Mouse (Mus musculus): ENCODE measurements around the gene Nrip1. TPM values are rescaled to one million over a fixed set of nuclear protein-coding genes. Genes with fewer than 3 reads are reported as not detected.

Nrip1 gene
- polyA plus RNA-seq, 1 experiment from 2014 or later: 19.1 TPM

DNA sequence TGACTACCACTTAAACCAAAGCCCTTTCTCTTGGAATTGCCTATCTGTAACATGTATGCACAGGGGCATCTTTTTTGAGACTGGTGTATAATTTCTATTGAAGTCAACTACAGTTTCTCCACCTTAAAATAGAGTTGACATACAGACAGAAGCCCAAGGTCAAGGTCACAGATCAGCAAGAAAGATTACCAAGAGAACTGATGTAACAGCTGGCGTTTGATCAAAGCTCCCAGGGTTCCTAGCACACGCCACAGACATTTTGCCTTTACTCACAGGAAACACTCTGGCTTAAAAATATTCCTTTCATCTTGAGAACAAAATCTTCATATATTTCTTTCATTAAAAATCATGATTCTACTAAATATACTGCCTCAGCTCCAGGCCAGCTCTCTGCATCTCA lies 74.1 kb downstream of the Nrip1 start:
- H3K4me3 ChIP-seq (replicated peaks): no peak overlapping the region
- WGBS (ENCODE audit: insufficient replicate concordance): 57% methylated on average over 2 of the region's 2 CpGs
- ATAC-seq (ENCODE audit: insufficient read depth): no peak

DNA sequence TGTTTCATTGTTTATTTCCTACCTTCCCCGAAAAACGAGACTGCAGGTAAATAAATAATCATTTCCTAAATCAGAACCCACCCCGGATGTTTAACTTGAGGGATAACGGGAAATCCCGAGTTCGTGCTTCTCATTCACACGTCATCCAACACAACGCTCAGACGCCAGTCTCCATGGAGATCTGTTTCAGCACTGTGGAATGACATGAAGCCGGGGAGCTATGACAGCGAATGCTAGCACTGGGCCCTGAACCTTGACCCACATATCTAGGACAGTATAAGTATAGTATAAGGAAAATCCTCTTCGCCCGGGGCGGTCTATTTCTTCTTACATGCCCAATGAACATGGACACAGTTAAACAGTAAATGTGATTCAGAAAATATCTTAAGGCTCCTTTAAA lies 78.3 kb downstream of the Nrip1 start:
- H3K9ac ChIP-seq: no peak overlapping the region
- WGBS (ENCODE audit: insufficient replicate concordance): 91% methylated on average over 14 of the region's 14 CpGs
- peaks cover 57% of the 10 kb centered on the region for H3K36me3 ChIP-seq (replicated peaks)
- no peaks in the 10 kb centered on the region for H3K9me3 ChIP-seq (replicated peaks)
- no peaks in the 10 kb centered on the region for H3K27me3 ChIP-seq
- no peak overlapping the region for H3K4me3 ChIP-seq (replicated peaks)
- H3K4me2 ChIP-seq: no peak overlapping the region
- H3K27ac ChIP-seq (replicated peaks): no peak overlapping the region
- peaks cover 31% of the 10 kb centered on the region for H3K4me1 ChIP-seq (replicated peaks)
- no peak for ATAC-seq (ENCODE audit: insufficient read depth)

More for the DNA sequence above, 74.1 kb downstream of the Nrip1 start:
- H3K4me1 ChIP-seq (replicated peaks): peaks cover 41% of the 10 kb centered on the region
- peaks cover 17% of the 10 kb centered on the region for H3K36me3 ChIP-seq (replicated peaks)
- no peak overlapping the region for H3K9ac ChIP-seq
- H3K27ac ChIP-seq (replicated peaks): no peak overlapping the region
- H3K9me3 ChIP-seq (replicated peaks): no peaks in the 10 kb centered on the region
- no peak overlapping the region for H3K4me2 ChIP-seq
- H3K27me3 ChIP-seq: no peaks in the 10 kb centered on the region

DNA sequence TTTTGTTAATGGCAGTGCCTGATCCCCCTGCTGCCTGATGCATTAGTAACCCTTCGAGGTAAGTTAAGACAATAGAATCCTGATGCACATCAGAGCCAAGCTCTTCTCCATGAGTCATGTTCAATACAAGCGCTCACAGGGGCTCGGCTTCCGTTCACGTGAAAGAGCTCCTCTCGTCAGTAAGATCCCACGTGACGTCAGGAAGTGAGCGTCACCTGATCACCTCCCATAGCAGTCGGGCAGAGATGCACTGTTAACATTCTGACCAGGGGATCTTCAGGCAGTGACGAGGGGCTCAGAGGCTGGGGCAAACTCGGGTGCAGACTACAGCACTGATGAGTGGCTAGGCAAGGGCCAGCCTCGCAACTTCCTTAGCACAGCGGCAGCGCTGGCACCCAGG lies 79.1 kb downstream of the Nrip1 start:
- Histone ChIP-seq H3K4me3 (replicated peaks) (no peak overlapping the region), H3K36me3 (replicated peaks) (peaks cover 63% of the 10 kb centered on the region), H3K9me3 (replicated peaks) (no peaks in the 10 kb centered on the region), H3K4me2 (0 out of 2 replicates have a peak overlapping the region, but pooled peaks have one; percentile 25), H3K4me1 (replicated peaks) (peaks cover 25% of the 10 kb centered on the region), H3K27ac (replicated peaks) (peak overlapping the region; percentile 46; the same call in 1 of the 2 replicates), H3K27me3 (no peaks in the 10 kb centered on the region), H3K9ac (no peak overlapping the region)
- no peak for ATAC-seq (ENCODE audit: insufficient read depth)
- WGBS (ENCODE audit: insufficient replicate concordance): 77% methylated on average over 15 of the region's 15 CpGs

DNA sequence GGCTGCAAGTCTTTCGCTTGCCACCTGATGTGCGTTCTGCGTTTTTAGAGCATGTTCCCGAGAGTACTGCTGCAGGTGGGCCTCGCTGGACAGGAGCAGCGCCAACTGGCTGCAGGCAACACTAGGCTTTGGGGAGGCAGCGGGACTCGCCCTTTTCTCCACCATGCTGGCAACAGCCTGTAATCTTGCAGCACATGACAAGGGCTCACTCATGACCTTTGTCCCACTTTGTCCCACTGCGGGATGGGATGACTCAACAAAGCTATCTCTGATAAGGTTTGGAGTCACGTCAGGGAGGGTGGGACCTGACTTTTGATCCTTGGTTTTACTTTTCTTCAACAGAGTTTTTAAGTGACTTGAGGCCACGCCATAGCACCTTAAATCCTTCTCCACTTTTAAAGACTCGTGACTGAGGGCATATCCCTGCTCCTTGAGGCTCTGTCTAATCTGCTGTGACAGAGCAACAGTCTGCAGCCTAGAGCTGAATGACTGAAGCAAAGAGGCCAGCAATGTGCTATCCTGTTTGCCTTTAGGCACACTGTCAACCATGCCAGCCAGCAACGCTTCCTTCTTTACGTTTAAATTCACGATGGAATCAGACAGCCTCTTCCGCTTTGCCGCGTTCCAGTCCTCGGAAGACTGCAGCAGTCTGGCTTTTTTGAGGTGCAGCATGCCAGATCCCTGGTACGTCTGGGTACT lies 79.7 kb downstream of the Nrip1 start:
- peak overlapping the region; percentile 46 for H3K27ac ChIP-seq (replicated peaks)
- H3K27me3 ChIP-seq: no peaks in the 10 kb centered on the region
- no peaks in the 10 kb centered on the region for H3K9me3 ChIP-seq (replicated peaks)
- peak overlapping the region; percentile 25 for H3K4me2 ChIP-seq
- no peak overlapping the region for H3K9ac ChIP-seq
- H3K4me3 ChIP-seq (replicated peaks): no peak overlapping the region
- peaks cover 66% of the 10 kb centered on the region for H3K36me3 ChIP-seq (replicated peaks)
- 73% methylated on average over 20 of the region's 20 CpGs for WGBS (ENCODE audit: insufficient replicate concordance)
- H3K4me1 ChIP-seq (replicated peaks): peaks cover 25% of the 10 kb centered on the region
- peak; percentile 83 for ATAC-seq (ENCODE audit: insufficient read depth)

DNA sequence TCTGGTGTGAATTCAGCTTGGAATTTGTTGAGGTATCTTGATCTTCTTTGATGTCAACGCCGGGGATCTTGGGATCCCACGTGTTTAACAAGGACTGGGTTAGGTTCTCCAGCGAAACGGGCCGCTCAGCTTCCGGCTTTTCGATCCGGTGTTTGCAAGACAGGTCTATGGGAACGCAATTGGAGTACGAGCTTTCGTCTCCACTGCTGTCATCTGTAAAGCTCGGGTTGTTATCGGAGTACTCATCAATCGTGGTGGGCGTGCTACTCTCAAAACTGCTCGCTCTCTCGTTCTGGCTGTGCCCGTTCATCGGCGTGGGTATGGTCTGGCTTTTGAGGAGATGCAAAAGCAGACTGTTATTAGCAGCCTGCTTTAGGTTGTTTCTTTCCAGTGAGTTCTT lies 80.5 kb downstream of the Nrip1 start:
- Histone ChIP-seq H3K9ac (no peak overlapping the region), H3K9me3 (replicated peaks) (no peaks in the 10 kb centered on the region), H3K4me1 (replicated peaks) (peaks cover 25% of the 10 kb centered on the region), H3K27me3 (no peaks in the 10 kb centered on the region), H3K36me3 (replicated peaks) (peaks cover 70% of the 10 kb centered on the region), H3K4me2 (no peak overlapping the region), H3K4me3 (replicated peaks) (no peak overlapping the region), H3K27ac (replicated peaks) (no peak overlapping the region)
- no peak for ATAC-seq (ENCODE audit: insufficient read depth)
- WGBS (ENCODE audit: insufficient replicate concordance): 92% methylated on average over 21 of the region's 21 CpGs

DNA sequence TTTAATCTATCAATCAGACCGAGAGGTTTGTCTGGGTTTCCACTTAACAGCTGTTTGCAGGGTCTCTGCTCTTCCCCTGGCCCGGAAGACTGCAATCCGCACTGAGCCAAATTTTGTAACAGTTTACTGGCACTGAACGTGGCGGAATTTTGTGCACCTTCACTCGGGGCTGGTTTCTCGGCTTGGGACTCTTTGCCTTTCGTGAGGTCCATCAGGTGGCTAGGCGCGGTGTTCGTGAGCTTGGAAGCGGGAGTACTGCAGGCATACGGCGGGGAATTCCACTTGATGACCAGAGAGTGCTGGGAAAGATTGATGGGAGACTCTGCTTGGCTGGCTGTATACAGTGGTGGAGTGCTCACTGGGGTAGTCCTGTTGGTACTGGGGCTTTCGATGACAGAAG lies 81.0 kb downstream of the Nrip1 start:
- H3K27ac ChIP-seq (replicated peaks): no peak overlapping the region
- H3K4me3 ChIP-seq (replicated peaks): no peak overlapping the region
- H3K4me1 ChIP-seq (replicated peaks): peaks cover 25% of the 10 kb centered on the region
- H3K9ac ChIP-seq: no peak overlapping the region
- no peaks in the 10 kb centered on the region for H3K27me3 ChIP-seq
- H3K9me3 ChIP-seq (replicated peaks): no peaks in the 10 kb centered on the region
- ATAC-seq (ENCODE audit: insufficient read depth): no peak
- H3K4me2 ChIP-seq: no peak overlapping the region
- H3K36me3 ChIP-seq (replicated peaks): peaks cover 74% of the 10 kb centered on the region
- WGBS (ENCODE audit: insufficient replicate concordance): 92% methylated on average over 15 of the region's 15 CpGs

DNA sequence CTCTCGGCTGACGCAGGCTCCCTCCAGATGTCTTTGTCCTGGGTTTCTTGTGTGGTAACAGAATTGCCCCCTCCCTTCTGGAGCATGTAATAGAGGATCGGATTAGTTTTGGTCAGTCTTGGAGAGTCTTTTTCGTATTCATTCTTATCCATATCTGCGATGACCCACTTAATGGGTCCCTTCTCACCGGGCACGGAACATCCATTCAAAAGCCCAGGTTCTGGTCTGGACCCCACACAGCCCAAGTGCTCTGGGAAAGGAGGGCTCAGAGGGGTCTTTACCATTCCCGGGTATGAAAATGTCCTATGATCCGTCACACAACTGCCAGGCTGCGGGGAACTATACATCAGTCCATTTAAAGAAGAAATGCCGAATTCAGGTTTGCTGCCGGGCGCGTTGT lies 82.3 kb downstream of the Nrip1 start:
- H3K4me3 ChIP-seq (replicated peaks): no peak overlapping the region
- WGBS (ENCODE audit: insufficient replicate concordance): 95% methylated on average over 14 of the region's 14 CpGs
- H3K9ac ChIP-seq: no peak overlapping the region
- peaks cover 22% of the 10 kb centered on the region for H3K4me1 ChIP-seq (replicated peaks)
- H3K9me3 ChIP-seq (replicated peaks): no peaks in the 10 kb centered on the region
- peaks cover 71% of the 10 kb centered on the region for H3K36me3 ChIP-seq (replicated peaks)
- no peak overlapping the region for H3K4me2 ChIP-seq
- H3K27me3 ChIP-seq: no peaks in the 10 kb centered on the region
- ATAC-seq (ENCODE audit: insufficient read depth): no peak
- no peak overlapping the region for H3K27ac ChIP-seq (replicated peaks)

DNA sequence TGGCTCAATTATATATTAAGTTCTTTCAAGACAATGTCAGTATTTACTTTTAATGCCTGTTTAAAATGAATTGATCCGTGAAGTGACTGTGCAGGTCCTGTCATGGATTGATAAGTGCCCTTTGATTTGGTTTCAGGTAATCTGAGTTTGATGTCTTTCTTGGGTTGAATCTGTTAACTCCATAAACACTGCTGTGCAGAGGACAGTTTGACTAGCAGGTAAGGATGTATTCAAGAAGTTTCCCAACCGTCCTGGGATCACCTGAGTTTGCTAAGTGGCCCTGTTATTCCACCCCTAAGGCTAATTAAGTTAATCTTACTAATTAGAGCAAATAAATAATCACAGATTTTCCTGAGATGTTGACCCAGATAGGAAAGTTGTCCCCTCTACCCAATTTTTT lies 84.1 kb downstream of the Nrip1 start:
- WGBS (ENCODE audit: insufficient replicate concordance): 74% methylated on average over 2 of the region's 2 CpGs
- Histone ChIP-seq H3K4me1 (replicated peaks) (peaks cover 16% of the 10 kb centered on the region), H3K27ac (replicated peaks) (no peak overlapping the region), H3K4me3 (replicated peaks) (no peak overlapping the region), H3K9ac (no peak overlapping the region), H3K36me3 (replicated peaks) (peaks cover 57% of the 10 kb centered on the region), H3K4me2 (no peak overlapping the region), H3K27me3 (no peaks in the 10 kb centered on the region), H3K9me3 (replicated peaks) (no peaks in the 10 kb centered on the region)
- no peak for ATAC-seq (ENCODE audit: insufficient read depth)

DNA sequence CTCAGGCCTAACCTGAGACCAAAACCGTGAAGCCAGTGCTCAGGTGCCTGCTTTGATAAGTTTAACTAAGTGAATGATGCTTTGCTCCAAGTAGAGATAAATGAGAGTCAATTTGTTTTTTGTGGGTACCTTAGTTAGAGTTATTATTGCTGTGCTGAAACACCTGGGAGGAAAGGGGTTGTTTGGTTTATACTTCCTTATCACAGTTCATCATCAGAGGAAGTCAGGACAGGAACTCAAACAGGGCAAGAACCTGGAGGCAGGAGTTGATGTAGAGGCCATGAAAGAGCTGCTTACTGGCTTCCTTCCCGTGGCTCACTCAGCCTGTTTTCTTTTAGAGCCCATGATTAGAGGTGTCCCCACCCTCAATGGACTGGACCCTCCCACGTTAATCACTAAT lies 89.8 kb downstream of the Nrip1 start:
- Histone ChIP-seq H3K4me1 (replicated peaks) (0 out of 2 replicates have a peak, but pooled peaks cover 2% of the 10 kb centered on the region), H3K4me3 (replicated peaks) (no peak overlapping the region), H3K27ac (replicated peaks) (no peak overlapping the region), H3K9ac (no peak overlapping the region), H3K9me3 (replicated peaks) (no peaks in the 10 kb centered on the region), H3K27me3 (no peaks in the 10 kb centered on the region), H3K36me3 (replicated peaks) (peaks cover 7% of the 10 kb centered on the region), H3K4me2 (no peak overlapping the region)
- WGBS (ENCODE audit: insufficient replicate concordance): 30% methylated on average over 3 of the region's 3 CpGs
- ATAC-seq (ENCODE audit: insufficient read depth): no peak

DNA sequence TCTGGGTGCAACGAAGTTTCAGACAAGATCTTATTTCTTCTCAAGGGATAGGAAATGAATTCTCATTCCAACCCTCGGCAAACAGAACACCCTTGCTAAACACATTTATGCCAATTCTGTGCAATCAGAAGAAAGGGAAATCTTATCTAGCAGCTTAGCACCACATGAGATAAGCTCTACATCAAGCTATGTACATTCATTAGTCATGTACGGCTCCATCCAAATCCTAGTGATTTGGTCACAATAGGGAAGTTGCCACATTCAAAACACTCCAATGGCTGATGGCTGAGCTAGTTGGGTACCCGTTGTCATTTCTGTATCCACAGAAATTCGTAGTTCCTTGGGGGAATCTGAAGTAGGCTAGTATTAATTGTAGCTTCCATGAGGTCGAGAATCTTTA lies 91.8 kb downstream of the Nrip1 start:
- H3K36me3 ChIP-seq (replicated peaks): no peaks in the 10 kb centered on the region
- no peak overlapping the region for H3K27ac ChIP-seq (replicated peaks)
- no peaks in the 10 kb centered on the region for H3K27me3 ChIP-seq
- no peaks in the 10 kb centered on the region for H3K9me3 ChIP-seq (replicated peaks)
- ATAC-seq (ENCODE audit: insufficient read depth): no peak
- H3K9ac ChIP-seq: no peak overlapping the region
- 0 out of 2 replicates have a peak, but pooled peaks cover 2% of the 10 kb centered on the region for H3K4me1 ChIP-seq (replicated peaks)
- H3K4me3 ChIP-seq (replicated peaks): no peak overlapping the region
- 62% methylated on average over 6 of the region's 6 CpGs for WGBS (ENCODE audit: insufficient replicate concordance)
- H3K4me2 ChIP-seq: no peak overlapping the region

DNA sequence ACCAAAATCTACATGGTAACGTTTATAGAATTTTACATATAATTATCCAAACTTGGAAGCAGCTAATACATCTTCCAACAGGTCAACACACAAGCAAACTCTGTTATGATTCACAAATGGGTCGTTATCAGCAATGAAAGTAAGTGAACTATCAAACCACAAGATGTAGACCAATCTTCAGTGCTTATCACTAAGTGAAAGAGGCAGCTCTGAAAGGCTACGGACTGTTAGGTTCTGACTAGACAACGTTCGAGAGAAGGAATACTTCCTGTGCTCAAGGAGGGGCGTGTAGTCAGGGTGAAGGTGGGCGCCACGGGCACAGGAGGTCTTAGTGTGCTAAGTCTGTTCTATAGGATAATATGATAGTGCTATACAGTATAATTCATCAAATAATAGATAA lies 93.3 kb downstream of the Nrip1 start:
- no peak overlapping the region for H3K4me2 ChIP-seq
- H3K4me1 ChIP-seq (replicated peaks): 0 out of 2 replicates have a peak, but pooled peaks cover 2% of the 10 kb centered on the region
- H3K36me3 ChIP-seq (replicated peaks): no peaks in the 10 kb centered on the region
- H3K27ac ChIP-seq (replicated peaks): no peak overlapping the region
- ATAC-seq (ENCODE audit: insufficient read depth): no peak
- H3K9ac ChIP-seq: no peak overlapping the region
- WGBS (ENCODE audit: insufficient replicate concordance): 22% methylated on average over 8 of the region's 8 CpGs
- no peaks in the 10 kb centered on the region for H3K27me3 ChIP-seq
- H3K9me3 ChIP-seq (replicated peaks): no peaks in the 10 kb centered on the region
- H3K4me3 ChIP-seq (replicated peaks): no peak overlapping the region

DNA sequence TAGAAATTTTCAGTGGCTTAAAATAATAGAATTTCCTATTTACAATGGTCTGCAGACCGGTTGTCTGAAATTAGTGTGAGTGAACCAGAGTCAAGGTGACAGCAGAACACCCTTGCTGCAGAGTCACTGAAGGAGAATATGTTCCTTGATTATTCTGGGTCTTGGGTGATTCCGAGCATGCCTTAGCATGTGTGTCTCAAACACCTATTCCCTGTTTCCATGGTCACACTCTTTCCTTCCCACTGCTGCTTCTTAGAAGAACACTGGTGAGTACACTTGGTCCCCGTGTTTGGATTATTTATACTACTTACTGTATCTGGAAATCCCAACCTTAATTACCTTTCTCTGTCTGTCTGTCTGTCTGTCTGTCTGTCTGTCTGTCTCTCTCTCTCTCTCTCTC lies 97.4 kb downstream of the Nrip1 start:
- Histone ChIP-seq H3K4me2 (no peak overlapping the region), H3K4me1 (replicated peaks) (0 out of 2 replicates have a peak, but pooled peaks cover 2% of the 10 kb centered on the region), H3K27ac (replicated peaks) (no peak overlapping the region), H3K27me3 (no peaks in the 10 kb centered on the region), H3K36me3 (replicated peaks) (no peaks in the 10 kb centered on the region), H3K4me3 (replicated peaks) (no peak overlapping the region), H3K9ac (no peak overlapping the region), H3K9me3 (replicated peaks) (no peaks in the 10 kb centered on the region)
- WGBS (ENCODE audit: insufficient replicate concordance): 68% methylated on average over 3 of the region's 3 CpGs
- no peak for ATAC-seq (ENCODE audit: insufficient read depth)
